29 mouse cellular contexts compared by ENCODE assay signal in genomic region chr3:129941291-129941690, GRCm38 (mm10). TPM values are rescaled to one million over a fixed set of nuclear protein-coding genes. Genes with fewer than 3 reads are reported as not detected.
"Had no signal": no experiment of that assay in that cellular context is flagged by ENCODE, and none has a peak within 500 bp of the region (broad histone marks: within the 10 kb centered on the region; RNA-seq: fewer than 3 reads in every experiment).

No protein-coding gene starts in this region.

- H3K9me3 ChIP-seq: heart, embryonic 13.5 days; heart, embryonic 15.5 days; hindbrain, embryonic 10.5 days; hindbrain, embryonic 12.5 days; kidney, embryonic 15.5 days; limb, embryonic 13.5 days; limb, embryonic 15.5 days; liver, embryonic 12.5 days had no signal

- ATAC-seq: hindbrain, embryonic 16.5 days; intestine, embryonic 16.5 days; liver, embryonic 12.5 days had no signal

- H3K4me2 ChIP-seq: heart, embryonic 11.5 days; heart, embryonic 13.5 days; heart, embryonic 15.5 days; hindbrain, embryonic 12.5 days; hindbrain, embryonic 14.5 days; kidney, embryonic 15.5 days; limb, embryonic 13.5 days; limb, embryonic 15.5 days; liver, embryonic 12.5 days had no signal

- H3K4me3 ChIP-seq: gastrocnemius, adult 2 months; heart, embryonic 13.5 days; heart, embryonic 15.5 days; hindbrain, embryonic 10.5 days; hindbrain, embryonic 12.5 days; kidney, embryonic 15.5 days; limb, embryonic 13.5 days; limb, embryonic 15.5 days; liver, embryonic 12.5 days had no signal

- H3K4me1 ChIP-seq: heart, embryonic 13.5 days; heart, embryonic 15.5 days; hindbrain, embryonic 10.5 days had no signal

- H3K27me3 ChIP-seq: heart, embryonic 13.5 days; heart, embryonic 15.5 days; hindbrain, embryonic 12.5 days; kidney, embryonic 15.5 days; limb, embryonic 13.5 days; limb, embryonic 15.5 days; liver, embryonic 12.5 days had no signal

- H3K9ac ChIP-seq: heart, embryonic 13.5 days; heart, embryonic 15.5 days; hindbrain, embryonic 12.5 days; hindbrain, embryonic 14.5 days; kidney, embryonic 15.5 days; limb, embryonic 13.5 days; limb, embryonic 15.5 days; liver, embryonic 12.5 days; liver, embryonic 14.5 days had no signal

- H3K27ac ChIP-seq: gastrocnemius, adult 2 months; heart, embryonic 13.5 days; heart, embryonic 15.5 days; hindbrain, embryonic 10.5 days; hindbrain, embryonic 12.5 days; hindbrain, embryonic 14.5 days; kidney, embryonic 15.5 days; kidney, postnatal 0 days; limb, embryonic 13.5 days; limb, embryonic 15.5 days; liver, embryonic 12.5 days; liver, embryonic 14.5 days had no signal

- H3K36me3 ChIP-seq: heart, embryonic 13.5 days; heart, embryonic 15.5 days; hindbrain, embryonic 10.5 days; hindbrain, embryonic 12.5 days; kidney, embryonic 15.5 days; limb, embryonic 13.5 days; limb, embryonic 15.5 days; liver, embryonic 12.5 days had no signal

- DNase-seq: gastrocnemius, adult 2 months; gastrocnemius, postnatal 10 days; gastrocnemius, postnatal 36 days; heart, adult 18-20 months; heart, postnatal 14 days; heart, postnatal 4 days; kidney, adult 11 months; kidney, adult 2 months; kidney, adult 9 months; kidney, postnatal 14 days; kidney, postnatal 36 days; layer of hippocampus, adult 9-11 months; layer of hippocampus, postnatal 36 days; left cerebral cortex, postnatal 4 days had no signal

RNA-seq across cellular contexts. Expression of gene Mcub, which starts 28.7 kb away (rescaled TPM):
- total RNA-seq: liver, adult 2 months had no signal
